In the genomic region with DNA sequence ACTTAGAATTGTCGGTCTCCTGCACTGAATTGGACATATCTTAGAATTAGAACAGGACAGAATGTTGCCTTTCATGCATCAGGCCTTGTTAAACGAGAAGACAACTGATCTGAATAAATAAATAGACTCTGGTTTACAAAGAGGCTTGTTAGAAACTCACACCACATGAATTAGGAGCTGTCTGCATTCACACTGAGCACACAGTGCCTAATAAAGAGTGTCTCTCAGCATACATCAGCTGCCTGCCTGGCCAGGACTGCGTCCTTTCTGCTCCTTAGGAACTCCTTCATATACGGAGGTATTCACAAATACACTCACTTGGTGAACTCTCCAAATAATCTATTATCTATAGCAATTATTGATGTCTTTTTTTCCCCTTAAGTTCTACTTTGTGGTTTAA, we compare ENCODE assay signal across 12 mouse cellular contexts.
"Had no signal": no experiment of that assay in that cellular context is flagged by ENCODE, and none has a peak within 500 bp of the region (broad histone marks: within the 10 kb centered on the region; RNA-seq: fewer than 3 reads in every experiment).

No protein-coding gene starts in this region.

- H3K27me3 ChIP-seq: limb, embryonic 13.5 days had no signal

- H3K4me2 ChIP-seq: limb, embryonic 13.5 days had no signal

- H3K9me3 ChIP-seq: limb, embryonic 13.5 days had no signal

- H3K36me3 ChIP-seq: limb, embryonic 13.5 days had no signal

- H3K9ac ChIP-seq: limb, embryonic 13.5 days; liver, embryonic 14.5 days had no signal

- H3K27ac ChIP-seq: layer of hippocampus, adult 2 months; limb, embryonic 13.5 days; liver, embryonic 14.5 days had no signal

- H3K4me3 ChIP-seq: layer of hippocampus, adult 2 months; limb, embryonic 13.5 days had no signal

- DNase-seq: kidney, adult 18-20 months; kidney, postnatal 10 days; kidney, postnatal 4 days; left cerebral cortex, postnatal 4 days; lung, adult 2 months; lung, postnatal 36 days; right cerebral cortex, postnatal 25 days; thymus, postnatal 36 days had no signal

- ATAC-seq: midbrain, embryonic 16.5 days had no signal
